Mouse (Mus musculus): ENCODE measurements around the gene Mad1l1.

DNA sequence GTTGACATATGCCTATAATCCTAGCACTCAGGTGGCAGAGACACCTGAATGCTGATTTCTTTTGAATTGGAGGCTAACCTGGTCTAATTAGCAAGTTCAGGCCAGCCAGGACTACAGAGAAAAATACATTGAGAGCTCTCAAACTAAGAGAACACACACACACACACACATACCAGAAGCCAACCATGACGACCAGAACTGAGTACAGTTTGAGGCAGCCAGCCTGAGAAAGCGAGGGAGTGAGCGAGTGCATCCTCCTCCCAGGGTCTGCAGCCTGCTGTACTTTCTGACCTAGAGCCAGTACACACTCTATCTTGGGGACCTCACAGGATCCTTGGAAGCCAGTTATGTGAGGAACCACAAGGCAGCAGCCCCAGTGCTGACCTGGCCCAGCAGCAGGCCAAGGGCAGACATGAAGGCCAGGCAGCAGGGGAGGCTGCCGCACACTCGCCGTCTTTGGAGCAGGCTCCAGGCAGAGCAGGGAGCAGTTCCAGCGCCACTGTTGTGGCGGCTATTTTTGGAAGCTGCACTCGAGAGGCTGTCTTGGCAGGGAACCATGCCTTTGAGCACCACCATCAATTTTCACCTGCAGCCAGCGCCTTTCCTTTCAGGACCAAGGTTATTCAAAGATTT, 143.2 kb downstream of the Mad1l1 start:
- no peak for TF ChIP-seq CTCF (IDR thresholded peaks at IDR 0.05; ENCODE audit: low read depth, low read length)
- TF ChIP-seq POLR2A (IDR thresholded peaks at IDR 0.05; ENCODE audit: extremely low read depth, insufficient read depth, low read length), result no peak

All from liver, adult 2 months (tissue).